Mouse (Mus musculus) CH12.LX (cell line): ENCODE measurements around the gene Nmral1.

Source experiments
- CHD1 ChIP-seq: IDR thresholded peaks from 2 replicates; pipeline ENCODE4 v1.6.1; 2012; ENCODE audit warnings: low read depth, low read length, improper control_type of control experiment, inconsistent platforms
- CHD2 ChIP-seq: IDR thresholded peaks from 2 replicates; pipeline ENCODE4 v1.6.1; 2011; ENCODE audit warnings: low read length, improper control_type of control experiment
- EP300 ChIP-seq: IDR thresholded peaks from 2 replicates; pipeline ENCODE4 v1.6.1; 2011; ENCODE audit warnings: low read length, improper control_type of control experiment
- POLR2A ChIP-seq: IDR thresholded peaks from 2 replicates; pipeline ENCODE4 v1.6.1; 2011; ENCODE audit warnings: low read depth, mild to moderate bottlenecking, improper control_type of control experiment, low read length
- ZC3H11A ChIP-seq: IDR thresholded peaks from 2 replicates; pipeline ENCODE4 v1.6.1; 2012; ENCODE audit warnings: low read depth, mild to moderate bottlenecking, inconsistent platforms, low read length, improper control_type of control experiment

DNA sequence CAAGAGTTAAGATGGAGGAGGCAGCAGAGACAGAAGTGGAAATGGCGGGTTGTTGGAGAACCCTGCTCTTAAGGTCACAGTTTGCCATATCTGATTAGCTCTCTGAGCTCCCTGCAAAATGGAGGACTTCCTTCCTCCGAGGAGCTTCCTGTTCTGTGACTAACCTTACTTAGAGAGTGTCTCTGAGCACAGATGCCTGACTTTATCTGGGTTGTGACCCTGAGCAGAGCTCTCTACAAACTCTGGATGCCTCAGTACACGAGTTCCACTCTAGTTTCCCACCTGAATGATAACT is 3.7 kb upstream of the Nmral1 start:
- TF ChIP-seq EP300, result peak; percentile 2; the same call in 1 of the 2 replicates
- no peak for TF ChIP-seq ZC3H11A
- no peak; the same call in 1 of the 2 replicates for TF ChIP-seq POLR2A
- TF ChIP-seq CHD2, result no peak
- TF ChIP-seq CHD1, result no peak
